Mouse (Mus musculus): ENCODE results near the gene Zfpm1. TPM values are rescaled to one million over a fixed set of nuclear protein-coding genes. Genes with fewer than 3 reads are reported as not detected.
A peak's percentile ranks its signal among the peaks of the same experiment; 100 is the strongest.
"Not testable (repeated sequence)": the region's sequence is repeated elsewhere in the genome, so short reads cannot be mapped to it uniquely, and the experiment has no call there.

Gene Zfpm1
- total and polyA plus RNA-seq, 2 experiments = 7.9 to 67.5 TPM

DNA sequence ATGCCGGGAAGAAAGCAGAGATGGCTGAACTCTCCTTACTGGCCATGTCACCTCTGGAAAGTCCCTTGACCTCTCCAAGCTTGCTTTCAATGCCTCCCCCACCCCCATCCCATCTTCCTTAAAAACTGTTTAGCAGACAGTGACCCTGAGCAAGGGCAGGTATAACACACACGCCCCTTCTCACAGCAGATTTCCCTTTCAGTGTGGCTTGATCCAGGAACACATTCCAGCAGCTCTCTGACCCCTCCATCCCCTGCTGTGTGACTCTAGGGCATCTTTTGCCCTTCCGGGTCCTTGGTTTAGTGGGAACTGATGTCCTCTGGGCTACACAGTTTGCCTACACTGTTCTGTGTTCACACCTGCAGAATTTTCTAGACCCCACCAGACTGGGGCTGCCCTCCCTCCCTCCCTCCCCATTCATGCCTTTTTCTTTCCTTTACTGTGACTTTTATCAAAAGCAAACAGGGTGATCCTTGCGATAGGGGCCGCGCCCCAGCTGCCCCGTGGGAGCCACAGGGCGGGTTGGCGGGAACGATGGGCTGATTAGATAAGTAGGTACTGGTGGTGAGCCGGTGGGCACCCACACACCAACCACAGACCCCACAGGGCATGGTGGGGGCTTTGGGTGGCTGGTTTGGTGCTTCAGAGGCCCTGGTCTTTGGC, 37.2 kb downstream of the Zfpm1 start:
- no peaks in the 10 kb centered on the region for H3K36me3 ChIP-seq (ENCODE audit: control insufficient read depth, insufficient read depth, low read length)
- 45% methylated on average over 11 of the region's 11 CpGs for WGBS
- DNase-seq (ENCODE audit: extremely low read depth, low read depth, low spot score) = no peak
- no peak overlapping the region for H3K9ac ChIP-seq (ENCODE audit: low read depth, low read length)
- H3K27ac ChIP-seq (replicated peaks; ENCODE audit: insufficient read depth, low read depth, low read length) = no peak overlapping the region
- TF ChIP-seq CTCF (IDR thresholded peaks at IDR 0.05; ENCODE audit: low read depth, low read length) = no peak
- no peak for TF ChIP-seq POLR2A (IDR thresholded peaks at IDR 0.05; ENCODE audit: extremely low read depth, insufficient read depth, low read length)
- peaks cover 55% of the 10 kb centered on the region for H3K4me1 ChIP-seq (ENCODE audit: control insufficient read depth, insufficient read depth, low read length)
- no peaks in the 10 kb centered on the region for H3K27me3 ChIP-seq (ENCODE audit: control insufficient read depth, insufficient read depth, low read length)
- H3K79me2 ChIP-seq (ENCODE audit: control insufficient read depth, insufficient read depth, low read length) = peaks cover 11% of the 10 kb centered on the region; the same call in 1 of the 2 replicates
- no peak overlapping the region for H3K4me3 ChIP-seq (ENCODE audit: insufficient read depth, low read depth, low read length)

DNA sequence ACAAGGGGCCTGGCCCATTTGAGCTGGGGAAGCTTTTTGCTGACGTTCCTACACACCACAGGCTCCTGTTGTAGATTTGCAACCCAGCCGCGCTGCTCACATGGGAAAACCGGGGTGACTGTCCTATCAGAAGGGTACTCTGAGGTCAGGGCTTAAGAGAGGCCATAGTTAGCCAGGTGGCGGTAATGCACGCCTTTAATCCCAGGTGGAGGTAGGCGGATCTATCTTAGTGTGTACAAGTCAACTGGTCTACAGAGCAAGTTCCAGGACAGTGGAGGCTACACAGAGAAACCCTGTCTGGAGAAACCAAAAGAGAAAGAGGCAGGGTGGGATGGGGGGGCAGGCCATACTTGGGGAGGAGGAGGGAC, 37.8 kb downstream of the Zfpm1 start:
- H3K4me1 ChIP-seq (ENCODE audit: control insufficient read depth, insufficient read depth, low read length) = peaks cover 52% of the 10 kb centered on the region
- H3K9ac ChIP-seq (ENCODE audit: low read depth, low read length) = no peak overlapping the region
- WGBS = 31% methylated on average over 7 of the region's 7 CpGs
- H3K27me3 ChIP-seq (ENCODE audit: control insufficient read depth, insufficient read depth, low read length) = no peaks in the 10 kb centered on the region
- peaks cover 9% of the 10 kb centered on the region; the same call in 1 of the 2 replicates for H3K79me2 ChIP-seq (ENCODE audit: control insufficient read depth, insufficient read depth, low read length)
- H3K4me3 ChIP-seq (ENCODE audit: insufficient read depth, low read depth, low read length) = no peak overlapping the region
- no peaks in the 10 kb centered on the region for H3K36me3 ChIP-seq (ENCODE audit: control insufficient read depth, insufficient read depth, low read length)
- TF ChIP-seq POLR2A (IDR thresholded peaks at IDR 0.05; ENCODE audit: extremely low read depth, insufficient read depth, low read length) (no peak), CTCF (IDR thresholded peaks at IDR 0.05; ENCODE audit: low read depth, low read length) (no peak)
- no peak overlapping the region for H3K27ac ChIP-seq (replicated peaks; ENCODE audit: insufficient read depth, low read depth, low read length)
- DNase-seq (ENCODE audit: extremely low read depth, low read depth, low spot score) = peak; percentile 76

DNA sequence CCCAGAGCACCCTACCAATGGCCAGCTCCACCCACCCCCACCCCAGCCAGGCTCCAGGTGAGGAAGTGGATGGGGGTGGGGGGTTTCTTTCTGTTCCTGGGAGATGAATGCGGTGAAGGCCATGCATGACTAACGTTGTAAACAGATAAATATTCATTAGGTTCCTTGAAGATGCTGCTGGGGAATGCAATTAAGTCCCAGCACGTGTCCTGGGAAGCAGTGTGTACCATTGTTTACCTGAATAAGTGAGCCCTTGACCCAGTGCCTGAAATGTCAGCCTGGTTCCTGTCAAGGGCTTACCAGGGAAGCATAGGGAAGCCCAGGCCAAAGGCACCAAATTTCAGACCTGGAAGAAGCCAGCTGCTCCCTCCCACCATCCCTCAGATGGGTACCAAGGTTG, 38.6 kb downstream of the Zfpm1 start:
- TF ChIP-seq CTCF (IDR thresholded peaks at IDR 0.05; ENCODE audit: low read depth, low read length) = no peak
- no peak for TF ChIP-seq POLR2A (IDR thresholded peaks at IDR 0.05; ENCODE audit: extremely low read depth, insufficient read depth, low read length)
- peaks cover 9% of the 10 kb centered on the region; the same call in 1 of the 2 replicates for H3K79me2 ChIP-seq (ENCODE audit: control insufficient read depth, insufficient read depth, low read length)
- no peak overlapping the region for H3K4me3 ChIP-seq (ENCODE audit: insufficient read depth, low read depth, low read length)
- WGBS = 56% methylated on average over 3 of the region's 3 CpGs
- DNase-seq (ENCODE audit: extremely low read depth, low read depth, low spot score) = no peak
- no peaks in the 10 kb centered on the region for H3K36me3 ChIP-seq (ENCODE audit: control insufficient read depth, insufficient read depth, low read length)
- no peak overlapping the region for H3K27ac ChIP-seq (replicated peaks; ENCODE audit: insufficient read depth, low read depth, low read length)
- H3K4me1 ChIP-seq (ENCODE audit: control insufficient read depth, insufficient read depth, low read length) = peaks cover 46% of the 10 kb centered on the region
- no peaks in the 10 kb centered on the region for H3K27me3 ChIP-seq (ENCODE audit: control insufficient read depth, insufficient read depth, low read length)
- no peak overlapping the region for H3K9ac ChIP-seq (ENCODE audit: low read depth, low read length)

DNA sequence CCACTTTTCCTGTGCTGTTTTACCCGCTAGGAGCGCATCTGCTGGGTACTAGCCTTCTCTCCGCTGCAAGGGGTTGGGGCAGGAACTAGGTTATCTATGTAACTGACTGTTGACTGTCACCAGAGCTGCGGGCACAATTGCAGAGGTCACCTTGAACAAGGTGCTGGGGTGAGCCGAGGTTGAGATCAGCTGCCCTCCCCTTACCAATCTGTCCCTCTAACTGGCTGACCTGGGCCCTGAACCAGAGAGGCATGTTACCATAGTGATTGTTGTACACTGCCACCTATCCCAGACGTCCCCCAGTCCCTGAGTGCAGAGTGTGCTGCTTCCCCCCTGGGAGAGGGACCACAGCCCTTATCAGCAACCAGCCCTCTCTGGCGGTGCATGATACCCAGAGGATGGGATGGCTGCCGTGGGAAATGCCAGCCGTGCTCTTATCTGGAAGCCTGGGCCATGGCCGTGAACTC, 39.5 kb downstream of the Zfpm1 start:
- H3K27ac ChIP-seq (replicated peaks; ENCODE audit: insufficient read depth, low read depth, low read length) = no peak overlapping the region
- no peak overlapping the region for H3K9ac ChIP-seq (ENCODE audit: low read depth, low read length)
- no peak overlapping the region for H3K4me3 ChIP-seq (ENCODE audit: insufficient read depth, low read depth, low read length)
- no peak for TF ChIP-seq CTCF (IDR thresholded peaks at IDR 0.05; ENCODE audit: low read depth, low read length)
- TF ChIP-seq POLR2A (IDR thresholded peaks at IDR 0.05; ENCODE audit: extremely low read depth, insufficient read depth, low read length) = no peak
- no peaks in the 10 kb centered on the region for H3K36me3 ChIP-seq (ENCODE audit: control insufficient read depth, insufficient read depth, low read length)
- H3K4me1 ChIP-seq (ENCODE audit: control insufficient read depth, insufficient read depth, low read length) = peaks cover 39% of the 10 kb centered on the region
- DNase-seq (ENCODE audit: extremely low read depth, low read depth, low spot score) = peak; percentile 51
- peaks cover 9% of the 10 kb centered on the region; the same call in 1 of the 2 replicates for H3K79me2 ChIP-seq (ENCODE audit: control insufficient read depth, insufficient read depth, low read length)
- 49% methylated on average over 10 of the region's 10 CpGs for WGBS
- no peaks in the 10 kb centered on the region for H3K27me3 ChIP-seq (ENCODE audit: control insufficient read depth, insufficient read depth, low read length)

DNA sequence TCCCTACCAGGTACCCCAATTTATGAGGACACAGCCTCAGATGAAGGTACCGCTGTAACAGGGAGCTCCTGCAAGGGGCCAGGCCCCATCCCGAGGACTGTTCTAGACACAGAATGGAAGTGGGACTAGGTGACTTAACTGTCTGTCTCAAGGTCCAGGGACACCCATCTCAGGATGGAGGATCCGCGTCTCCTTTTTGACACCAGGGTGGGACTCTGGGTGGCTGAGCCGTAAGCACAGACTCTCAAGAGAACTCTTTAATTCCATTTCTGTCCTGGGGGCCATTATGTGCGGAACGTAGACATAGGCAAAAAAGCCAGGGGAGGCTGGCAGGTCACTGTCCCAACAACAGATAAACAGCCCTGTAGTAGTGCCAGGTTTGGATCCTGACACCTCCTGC, 40.2 kb downstream of the Zfpm1 start:
- H3K9ac ChIP-seq (ENCODE audit: low read depth, low read length) = no peak overlapping the region
- H3K27me3 ChIP-seq (ENCODE audit: control insufficient read depth, insufficient read depth, low read length) = no peaks in the 10 kb centered on the region
- H3K4me1 ChIP-seq (ENCODE audit: control insufficient read depth, insufficient read depth, low read length) = peaks cover 32% of the 10 kb centered on the region
- DNase-seq (ENCODE audit: extremely low read depth, low read depth, low spot score) = no peak
- TF ChIP-seq POLR2A (IDR thresholded peaks at IDR 0.05; ENCODE audit: extremely low read depth, insufficient read depth, low read length) = no peak
- TF ChIP-seq CTCF (IDR thresholded peaks at IDR 0.05; ENCODE audit: low read depth, low read length) = no peak
- H3K4me3 ChIP-seq (ENCODE audit: insufficient read depth, low read depth, low read length) = no peak overlapping the region
- H3K36me3 ChIP-seq (ENCODE audit: control insufficient read depth, insufficient read depth, low read length) = no peaks in the 10 kb centered on the region
- peaks cover 9% of the 10 kb centered on the region; the same call in 1 of the 2 replicates for H3K79me2 ChIP-seq (ENCODE audit: control insufficient read depth, insufficient read depth, low read length)
- no peak overlapping the region for H3K27ac ChIP-seq (replicated peaks; ENCODE audit: insufficient read depth, low read depth, low read length)
- 85% methylated on average over 7 of the region's 7 CpGs for WGBS

DNA sequence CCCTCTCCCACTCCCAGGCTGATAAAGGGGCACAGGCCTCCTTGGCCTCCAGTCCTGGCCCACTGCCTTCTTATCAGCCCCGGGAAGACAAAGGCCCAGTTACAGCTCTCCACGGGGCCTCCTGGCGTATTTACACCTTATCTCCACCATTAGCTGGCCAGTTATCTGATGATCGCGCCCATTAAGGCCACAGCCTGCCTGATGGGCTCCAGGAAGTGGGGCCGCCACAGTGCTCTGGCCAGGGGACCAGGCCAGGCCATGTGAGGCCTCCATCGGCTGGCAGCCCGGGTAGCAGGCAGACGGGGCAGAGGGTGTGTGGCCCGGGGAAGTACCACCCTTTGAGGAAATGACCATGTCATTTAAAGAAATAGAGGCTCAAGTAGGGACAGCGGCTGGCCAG, 40.9 kb downstream of the Zfpm1 start:
- Histone ChIP-seq H3K27me3 (ENCODE audit: control insufficient read depth, insufficient read depth, low read length) (no peaks in the 10 kb centered on the region), H3K9ac (ENCODE audit: low read depth, low read length) (no peak overlapping the region), H3K4me1 (ENCODE audit: control insufficient read depth, insufficient read depth, low read length) (peaks cover 26% of the 10 kb centered on the region), H3K27ac (replicated peaks; ENCODE audit: insufficient read depth, low read depth, low read length) (no peak overlapping the region), H3K79me2 (ENCODE audit: control insufficient read depth, insufficient read depth, low read length) (peaks cover 9% of the 10 kb centered on the region; the same call in 1 of the 2 replicates), H3K4me3 (ENCODE audit: insufficient read depth, low read depth, low read length) (no peak overlapping the region), H3K36me3 (ENCODE audit: control insufficient read depth, insufficient read depth, low read length) (no peaks in the 10 kb centered on the region)
- 32% methylated on average over 11 of the region's 11 CpGs for WGBS
- no peak for DNase-seq (ENCODE audit: extremely low read depth, low read depth, low spot score)
- no peak for TF ChIP-seq CTCF (IDR thresholded peaks at IDR 0.05; ENCODE audit: low read depth, low read length)
- no peak for TF ChIP-seq POLR2A (IDR thresholded peaks at IDR 0.05; ENCODE audit: extremely low read depth, insufficient read depth, low read length)

DNA sequence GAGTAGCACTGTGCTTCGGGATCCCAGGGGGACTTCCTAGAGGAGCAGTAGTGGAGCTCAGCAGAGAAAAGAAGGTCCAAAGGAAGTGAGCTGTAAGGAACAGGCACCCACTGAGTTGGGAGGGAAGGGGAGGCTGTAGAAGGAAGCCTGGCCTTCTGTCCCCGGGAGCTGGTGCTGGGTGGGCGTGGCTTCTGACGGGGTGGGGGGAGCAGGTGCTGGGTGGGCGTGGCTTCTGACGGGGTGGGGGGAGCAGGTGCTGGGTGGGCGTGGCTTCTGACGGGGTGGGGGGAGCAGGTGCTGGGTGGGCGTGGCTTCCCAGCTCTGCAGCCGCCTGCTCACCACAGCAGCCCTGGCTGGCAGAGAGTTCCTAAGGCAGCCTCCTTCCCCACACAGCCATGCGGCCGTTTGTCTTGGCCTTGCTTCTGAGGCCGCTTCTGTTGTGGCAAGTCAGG, 42.0 kb downstream of the Zfpm1 start:
- peaks cover 21% of the 10 kb centered on the region for H3K4me1 ChIP-seq (ENCODE audit: control insufficient read depth, insufficient read depth, low read length)
- WGBS = 27% methylated on average over 13 of the region's 13 CpGs
- not testable (repeated sequence) for H3K9ac ChIP-seq (ENCODE audit: low read depth, low read length); H3K4me3 ChIP-seq (ENCODE audit: insufficient read depth, low read depth, low read length); H3K27ac ChIP-seq (replicated peaks; ENCODE audit: insufficient read depth, low read depth, low read length); DNase-seq (ENCODE audit: extremely low read depth, low read depth, low spot score); H3K79me2 ChIP-seq (ENCODE audit: control insufficient read depth, insufficient read depth, low read length); H3K36me3 ChIP-seq (ENCODE audit: control insufficient read depth, insufficient read depth, low read length); H3K27me3 ChIP-seq (ENCODE audit: control insufficient read depth, insufficient read depth, low read length)

All from liver, adult 2 months (tissue).